Mouse (Mus musculus): Measurements from ENCODE around the gene Ddc. TPM values are rescaled to one million over a fixed set of nuclear protein-coding genes. Genes with fewer than 3 reads are reported as not detected.

Ddc gene
- polyA plus RNA-seq, 1 experiment: not detected

DNA sequence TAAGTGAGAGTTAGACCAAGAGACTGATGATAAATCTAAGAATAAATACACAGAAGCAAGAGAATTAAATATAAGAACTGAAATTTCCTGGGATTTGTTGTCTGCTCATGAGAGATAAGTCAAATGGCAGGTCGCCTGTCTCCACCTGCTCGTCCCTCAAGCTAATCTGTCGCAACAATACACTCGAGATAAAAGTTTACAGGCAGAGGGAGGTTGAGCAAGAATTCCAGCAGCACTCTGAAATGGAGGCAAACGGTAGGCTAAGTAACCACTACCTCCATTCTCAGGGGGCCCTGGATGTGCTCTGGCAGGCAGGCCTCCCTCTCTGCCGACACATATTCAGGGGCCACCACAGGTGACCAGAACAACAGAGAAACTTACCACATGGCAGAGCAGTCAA is 62.6 kb downstream of the Ddc start:
- Histone ChIP-seq H3K4me3 (ENCODE audit: insufficient read depth, low read depth, low read length) (no peak overlapping the region), H3K4me1 (ENCODE audit: control insufficient read depth, insufficient read depth, low read length) (no peaks in the 10 kb centered on the region), H3K27ac (ENCODE audit: insufficient read depth, low read depth, low read length) (no peak overlapping the region)
- no peak for TF ChIP-seq POLR2A (IDR thresholded peaks at IDR 0.05; ENCODE audit: insufficient read depth, low read depth, low read length)
- TF ChIP-seq CTCF (IDR thresholded peaks at IDR 0.05; ENCODE audit: insufficient read depth, low read depth, low read length): no peak
- 91% methylated on average over 6 of the region's 6 CpGs for WGBS

DNA sequence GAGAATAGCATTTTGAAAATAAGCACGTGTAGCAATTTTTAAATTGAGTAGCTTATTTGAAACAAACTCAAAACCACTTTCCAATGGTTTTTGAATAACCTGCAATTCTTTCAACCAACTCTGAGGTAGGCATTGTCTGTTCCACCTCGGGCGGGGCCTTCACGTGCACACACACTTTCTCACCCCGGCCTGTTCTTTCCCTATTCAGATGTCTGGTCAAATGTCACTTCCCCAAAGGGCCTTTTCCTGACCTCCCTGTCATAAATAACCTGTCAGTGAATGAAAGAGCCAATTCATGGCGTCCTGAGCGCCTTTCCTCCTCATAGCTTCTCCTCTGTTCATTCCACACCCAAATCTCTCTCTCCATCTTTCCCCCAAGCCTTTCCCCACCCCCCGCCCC is 64.8 kb downstream of the Ddc start:
- Histone ChIP-seq H3K4me3 (ENCODE audit: insufficient read depth, low read depth, low read length) (no peak overlapping the region), H3K4me1 (ENCODE audit: control insufficient read depth, insufficient read depth, low read length) (no peaks in the 10 kb centered on the region), H3K27ac (ENCODE audit: insufficient read depth, low read depth, low read length) (no peak overlapping the region)
- 80% methylated on average over 8 of the region's 8 CpGs for WGBS
- TF ChIP-seq POLR2A (IDR thresholded peaks at IDR 0.05; ENCODE audit: insufficient read depth, low read depth, low read length) (no peak), CTCF (IDR thresholded peaks at IDR 0.05; ENCODE audit: insufficient read depth, low read depth, low read length) (no peak)

DNA sequence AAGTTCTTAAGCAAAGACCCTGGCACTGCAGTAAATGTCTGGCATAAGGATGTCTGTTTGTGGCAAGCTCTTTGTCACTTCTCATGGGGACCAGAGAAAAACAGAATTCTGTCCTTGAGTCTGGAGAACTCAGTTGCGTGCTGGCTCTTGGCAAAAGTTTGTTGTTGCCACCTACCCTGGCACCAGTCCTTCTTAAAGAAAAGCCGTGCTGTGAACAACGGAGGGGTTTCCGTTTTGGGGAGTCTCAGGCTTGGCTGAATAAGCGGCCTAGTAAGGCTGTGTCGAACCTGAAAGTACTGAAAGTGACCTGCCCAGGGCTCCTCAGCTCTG is 65.2 kb downstream of the Ddc start:
- 66% methylated on average over 6 of the region's 6 CpGs for WGBS
- no peak for TF ChIP-seq POLR2A (IDR thresholded peaks at IDR 0.05; ENCODE audit: insufficient read depth, low read depth, low read length)
- TF ChIP-seq CTCF (IDR thresholded peaks at IDR 0.05; ENCODE audit: insufficient read depth, low read depth, low read length): no peak
- no peak overlapping the region for H3K4me3 ChIP-seq (ENCODE audit: insufficient read depth, low read depth, low read length)
- H3K27ac ChIP-seq (ENCODE audit: insufficient read depth, low read depth, low read length): no peak overlapping the region
- H3K4me1 ChIP-seq (ENCODE audit: control insufficient read depth, insufficient read depth, low read length): no peaks in the 10 kb centered on the region

DNA sequence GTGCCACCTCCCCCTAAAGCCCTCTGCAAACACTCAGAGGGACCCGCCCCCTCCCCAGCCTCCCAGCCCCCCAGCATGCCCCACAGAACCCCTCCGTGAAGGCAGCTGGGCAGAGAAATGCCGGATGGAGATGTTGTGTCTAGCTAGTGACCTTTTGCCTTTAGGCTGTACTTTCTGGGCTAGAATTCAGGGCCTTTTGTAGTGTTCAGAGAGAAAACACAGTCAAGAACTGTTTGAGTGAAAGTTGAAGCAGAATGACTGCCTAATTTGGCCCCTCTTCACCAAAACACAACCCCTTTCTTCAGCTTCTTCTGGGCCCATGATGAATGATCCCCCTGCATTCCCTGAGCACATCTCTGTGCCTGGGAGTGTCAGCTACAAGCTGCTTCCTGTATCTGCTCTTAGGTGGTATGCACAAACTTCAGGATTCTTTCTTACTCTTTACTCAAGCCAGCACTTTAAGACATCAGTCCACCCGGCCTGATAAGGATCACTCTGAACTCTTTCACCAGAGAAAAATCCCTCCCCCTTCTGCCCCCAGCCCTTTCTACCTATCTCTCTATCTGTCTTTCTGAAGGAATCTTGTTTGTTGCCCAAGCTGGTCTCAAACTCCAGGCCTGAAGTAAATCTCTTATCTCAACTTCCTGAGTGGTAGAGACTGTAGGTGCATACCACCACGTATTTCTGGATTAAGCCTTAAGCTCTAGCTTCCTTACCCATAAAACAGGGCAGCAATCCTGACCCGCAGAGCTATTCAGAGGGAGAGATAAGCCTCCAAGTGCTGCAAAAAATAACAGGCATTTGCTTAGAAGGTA is 65.8 kb downstream of the Ddc start:
- H3K4me1 ChIP-seq (ENCODE audit: control insufficient read depth, insufficient read depth, low read length): no peaks in the 10 kb centered on the region
- H3K4me3 ChIP-seq (ENCODE audit: insufficient read depth, low read depth, low read length): no peak overlapping the region
- TF ChIP-seq CTCF (IDR thresholded peaks at IDR 0.05; ENCODE audit: insufficient read depth, low read depth, low read length) (no peak), POLR2A (IDR thresholded peaks at IDR 0.05; ENCODE audit: insufficient read depth, low read depth, low read length) (no peak)
- WGBS: 54% methylated on average over 6 of the region's 6 CpGs
- H3K27ac ChIP-seq (ENCODE audit: insufficient read depth, low read depth, low read length): no peak overlapping the region

DNA sequence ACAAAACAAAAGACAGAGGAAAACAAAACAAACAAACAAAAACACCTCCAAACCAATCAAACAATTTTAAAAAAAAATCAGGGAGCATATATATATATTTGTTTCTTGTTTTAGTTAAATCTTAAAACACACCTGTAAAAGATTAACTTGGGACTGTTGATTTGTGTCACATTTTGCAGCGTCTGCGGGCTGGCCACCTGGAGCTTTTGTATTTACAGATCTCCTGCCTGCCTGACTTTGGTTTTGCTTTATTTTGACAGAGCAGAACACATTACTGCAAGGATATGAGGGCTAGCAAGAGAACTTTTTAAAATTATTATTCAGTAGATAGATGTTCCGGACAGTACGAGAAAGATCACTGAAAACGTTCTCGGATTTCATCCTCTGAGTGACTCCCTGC is 66.4 kb downstream of the Ddc start:
- no peak overlapping the region for H3K4me3 ChIP-seq (ENCODE audit: insufficient read depth, low read depth, low read length)
- H3K27ac ChIP-seq (ENCODE audit: insufficient read depth, low read depth, low read length): no peak overlapping the region
- 92% methylated on average over 6 of the region's 6 CpGs for WGBS
- no peaks in the 10 kb centered on the region for H3K4me1 ChIP-seq (ENCODE audit: control insufficient read depth, insufficient read depth, low read length)
- TF ChIP-seq POLR2A (IDR thresholded peaks at IDR 0.05; ENCODE audit: insufficient read depth, low read depth, low read length): no peak
- no peak for TF ChIP-seq CTCF (IDR thresholded peaks at IDR 0.05; ENCODE audit: insufficient read depth, low read depth, low read length)

DNA sequence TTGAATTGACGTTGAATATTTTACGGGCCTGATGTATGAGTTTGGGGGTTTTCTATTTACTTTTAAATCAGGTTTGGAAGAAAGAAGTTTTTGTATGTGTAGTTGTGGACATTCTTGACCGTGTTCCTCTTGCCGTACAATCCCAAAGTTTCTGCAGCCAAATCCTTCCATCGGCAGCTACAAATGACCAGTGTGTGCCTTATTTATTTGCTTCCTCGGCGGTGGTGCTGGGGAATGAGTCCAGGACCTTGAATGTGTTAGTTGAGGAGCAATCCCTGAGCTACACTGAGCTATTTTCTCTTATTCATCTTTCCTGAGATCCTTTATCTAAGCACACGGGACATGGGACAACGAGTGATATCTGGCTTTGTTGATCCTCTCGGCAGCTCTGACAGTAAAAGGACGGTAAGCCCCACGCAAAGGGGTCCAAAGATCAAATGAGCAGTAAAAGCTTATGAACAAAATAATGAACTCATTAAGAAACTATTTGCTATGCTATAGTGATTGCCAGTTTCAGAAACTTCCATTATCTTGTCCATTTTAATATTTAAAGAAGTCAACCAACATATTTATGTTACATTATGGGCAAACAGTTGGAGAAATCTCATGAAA is 67.0 kb downstream of the Ddc start:
- Histone ChIP-seq H3K27ac (ENCODE audit: insufficient read depth, low read depth, low read length) (no peak overlapping the region), H3K4me1 (ENCODE audit: control insufficient read depth, insufficient read depth, low read length) (no peaks in the 10 kb centered on the region), H3K4me3 (ENCODE audit: insufficient read depth, low read depth, low read length) (no peak overlapping the region)
- WGBS: 66% methylated on average over 12 of the region's 12 CpGs
- TF ChIP-seq CTCF (IDR thresholded peaks at IDR 0.05; ENCODE audit: insufficient read depth, low read depth, low read length): no peak
- TF ChIP-seq POLR2A (IDR thresholded peaks at IDR 0.05; ENCODE audit: insufficient read depth, low read depth, low read length): no peak

DNA sequence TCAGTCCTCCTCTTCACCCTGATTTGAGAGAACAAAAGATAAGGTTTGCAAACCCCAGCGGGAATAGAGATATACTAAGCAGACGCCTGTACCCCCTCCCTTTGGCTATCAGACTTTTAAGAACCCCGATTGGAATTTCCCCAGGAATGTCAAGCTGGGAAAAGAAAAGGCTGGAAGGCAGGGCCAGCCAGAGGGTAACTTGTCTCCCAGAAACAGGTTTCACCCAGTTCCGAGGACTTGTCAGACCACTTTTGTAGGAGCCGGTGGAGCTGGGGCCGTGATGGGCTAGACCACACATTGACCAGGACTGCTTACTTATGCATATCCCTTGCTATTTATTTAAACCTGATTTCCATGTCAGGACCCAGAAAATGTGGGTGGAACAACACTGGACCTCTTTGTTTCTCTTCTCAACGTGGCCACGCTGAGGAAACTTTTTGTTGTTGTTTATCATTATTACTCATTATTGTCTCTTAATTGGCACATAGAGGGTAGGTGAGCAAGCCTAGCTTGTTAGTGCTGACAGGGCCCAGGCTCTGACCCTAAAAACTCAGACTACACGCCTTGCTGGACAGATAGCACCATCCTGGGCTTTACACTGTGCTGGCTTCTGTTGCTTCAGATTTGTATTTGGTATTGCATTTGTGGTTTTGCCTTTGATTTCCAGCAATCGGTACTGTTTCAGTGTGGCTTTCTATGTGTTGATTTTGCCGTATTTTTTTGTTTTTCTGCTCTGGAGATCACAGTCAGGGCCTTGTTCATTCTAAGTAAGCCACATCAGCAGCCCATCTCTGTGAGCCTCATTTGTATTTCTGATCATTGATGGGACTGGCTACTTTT is 68.6 kb downstream of the Ddc start:
- TF ChIP-seq POLR2A (IDR thresholded peaks at IDR 0.05; ENCODE audit: insufficient read depth, low read depth, low read length) (no peak), CTCF (IDR thresholded peaks at IDR 0.05; ENCODE audit: insufficient read depth, low read depth, low read length) (no peak)
- 69% methylated on average over 11 of the region's 11 CpGs for WGBS
- Histone ChIP-seq H3K4me1 (ENCODE audit: control insufficient read depth, insufficient read depth, low read length) (no peaks in the 10 kb centered on the region), H3K27ac (ENCODE audit: insufficient read depth, low read depth, low read length) (no peak overlapping the region), H3K4me3 (ENCODE audit: insufficient read depth, low read depth, low read length) (no peak overlapping the region)

DNA sequence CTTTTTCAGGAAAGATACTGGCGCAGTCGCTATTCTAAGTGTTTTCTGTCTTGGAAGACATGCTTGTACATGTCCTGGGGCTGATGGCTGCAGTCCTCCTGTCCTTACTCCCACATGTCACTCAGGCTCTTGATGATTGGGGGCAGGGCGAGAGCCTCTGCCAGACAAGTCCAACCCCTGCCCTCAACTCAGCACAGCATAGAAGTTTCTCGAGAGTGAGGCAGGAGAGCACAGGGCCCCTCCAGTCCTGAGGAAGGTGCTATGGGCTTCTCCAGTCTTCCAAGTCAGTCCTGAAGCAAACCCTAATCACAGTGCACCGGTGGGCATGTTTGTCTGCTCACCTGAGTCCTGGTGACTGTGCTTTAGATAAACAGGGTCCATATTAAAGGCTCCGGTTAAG is 69.2 kb downstream of the Ddc start:
- H3K27ac ChIP-seq (ENCODE audit: insufficient read depth, low read depth, low read length): no peak overlapping the region
- WGBS: 63% methylated on average over 6 of the region's 6 CpGs
- TF ChIP-seq CTCF (IDR thresholded peaks at IDR 0.05; ENCODE audit: insufficient read depth, low read depth, low read length) (no peak), POLR2A (IDR thresholded peaks at IDR 0.05; ENCODE audit: insufficient read depth, low read depth, low read length) (no peak)
- H3K4me3 ChIP-seq (ENCODE audit: insufficient read depth, low read depth, low read length): no peak overlapping the region
- no peaks in the 10 kb centered on the region for H3K4me1 ChIP-seq (ENCODE audit: control insufficient read depth, insufficient read depth, low read length)

DNA sequence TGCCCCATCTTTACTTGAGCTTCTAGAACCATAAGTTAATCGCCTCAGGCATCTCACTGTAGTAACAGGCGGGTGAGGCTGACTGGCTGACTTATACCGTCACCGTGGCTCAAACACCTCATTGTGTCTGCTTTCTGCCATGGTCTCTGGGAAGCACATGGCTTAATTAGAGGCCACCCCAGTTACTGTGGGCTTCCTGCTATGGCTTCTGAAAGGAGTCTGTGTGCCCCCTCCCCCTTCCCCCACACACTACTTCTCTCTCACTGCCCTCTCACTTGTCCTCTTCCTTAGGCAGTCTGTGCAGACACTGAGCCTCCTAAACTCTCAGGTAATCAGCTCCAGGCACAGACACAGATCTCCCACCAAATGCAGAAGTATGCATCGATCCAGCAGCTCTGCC is 69.7 kb downstream of the Ddc start:
- no peak overlapping the region for H3K4me3 ChIP-seq (ENCODE audit: insufficient read depth, low read depth, low read length)
- no peak overlapping the region for H3K27ac ChIP-seq (ENCODE audit: insufficient read depth, low read depth, low read length)
- H3K4me1 ChIP-seq (ENCODE audit: control insufficient read depth, insufficient read depth, low read length): no peaks in the 10 kb centered on the region
- 64% methylated on average over 5 of the region's 5 CpGs for WGBS
- TF ChIP-seq POLR2A (IDR thresholded peaks at IDR 0.05; ENCODE audit: insufficient read depth, low read depth, low read length): no peak
- no peak for TF ChIP-seq CTCF (IDR thresholded peaks at IDR 0.05; ENCODE audit: insufficient read depth, low read depth, low read length)
